Mouse (Mus musculus) right cerebral cortex, postnatal 10 days (tissue): ENCODE measurements at regions not wholly inside any gene's neighbourhood (a gene's known extent, or its start where the extent isn't known, plus 50 kb on each side); places are given as distances from the start of the nearest gene placed in this dataset.
"Not testable (repeated sequence)": the region's sequence is repeated elsewhere in the genome, so short reads cannot be mapped to it uniquely, and the experiment has no call there.

Source experiments
- DNase-seq, 2 experiments: peaks; one replicate each; pipeline ENCODE4 v3.0.0; 2021; ENCODE audit warnings: low spot score in 2 of 2

- peak; percentile 22 to 31 for DNase-seq
Measured at GRCm38 (mm10) chr3:15016621-15017020, 130.5 kb downstream of the Car2 start.

GRCm38 (mm10) chr3:15022773-15023172, 136.7 kb downstream of the Car2 start:
- no peak for DNase-seq

GRCm38 (mm10) chr3:15040866-15041528, 154.9 kb downstream of the Car2 start:
- DNase-seq = no peak

GRCm38 (mm10) chr3:15053968-15054367, 167.9 kb downstream of the Car2 start:
- DNase-seq = no peak

GRCm38 (mm10) chr3:15055516-15056256, 169.6 kb downstream of the Car2 start:
- DNase-seq = not testable (repeated sequence)

- not testable (repeated sequence) for DNase-seq
Measured at GRCm38 (mm10) chr3:15056788-15057585, 170.9 kb downstream of the Car2 start.

- DNase-seq = no peak
Measured at GRCm38 (mm10) chr3:15065681-15066080, 179.6 kb downstream of the Car2 start.

- no peak for DNase-seq
Measured at GRCm38 (mm10) chr3:15068256-15068655, 182.2 kb downstream of the Car2 start.

- peak; percentile 22 to 43 for DNase-seq
Measured at GRCm38 (mm10) chr3:15071030-15071883, 185.2 kb downstream of the Car2 start.

- no peak for DNase-seq
Measured at GRCm38 (mm10) chr3:15073405-15073804, 187.3 kb downstream of the Car2 start.

- no peak for DNase-seq
Measured at GRCm38 (mm10) chr3:15073847-15074246, 187.8 kb downstream of the Car2 start.

- no peak for DNase-seq
Measured at GRCm38 (mm10) chr3:15074949-15075348, 188.9 kb downstream of the Car2 start.

- DNase-seq = no peak
Measured at GRCm38 (mm10) chr3:15090124-15090523, 204.1 kb downstream of the Car2 start.

- no peak for DNase-seq
Measured at GRCm38 (mm10) chr3:15098206-15098817, 212.2 kb downstream of the Car2 start.

- DNase-seq = no peak
Measured at GRCm38 (mm10) chr3:15098981-15099380, 212.9 kb downstream of the Car2 start.

GRCm38 (mm10) chr3:15105627-15106026, 219.6 kb downstream of the Car2 start:
- no peak for DNase-seq

GRCm38 (mm10) chr3:15106281-15106680, 220.2 kb downstream of the Car2 start:
- DNase-seq = no peak

GRCm38 (mm10) chr3:15107301-15107700, 221.2 kb downstream of the Car2 start:
- DNase-seq = no peak

GRCm38 (mm10) chr3:15108239-15108934, 222.3 kb downstream of the Car2 start:
- DNase-seq = no peak

- DNase-seq = no peak
Measured at GRCm38 (mm10) chr3:15110037-15110748, 221.9 kb downstream of the Gm9733 start.
